Mouse (Mus musculus): ENCODE measurements around the gene Nxpe4.
"Not testable (repeated sequence)": the region's sequence is repeated elsewhere in the genome, so short reads cannot be mapped to it uniquely, and the experiment has no call there.

The Nxpe4 gene

DNA sequence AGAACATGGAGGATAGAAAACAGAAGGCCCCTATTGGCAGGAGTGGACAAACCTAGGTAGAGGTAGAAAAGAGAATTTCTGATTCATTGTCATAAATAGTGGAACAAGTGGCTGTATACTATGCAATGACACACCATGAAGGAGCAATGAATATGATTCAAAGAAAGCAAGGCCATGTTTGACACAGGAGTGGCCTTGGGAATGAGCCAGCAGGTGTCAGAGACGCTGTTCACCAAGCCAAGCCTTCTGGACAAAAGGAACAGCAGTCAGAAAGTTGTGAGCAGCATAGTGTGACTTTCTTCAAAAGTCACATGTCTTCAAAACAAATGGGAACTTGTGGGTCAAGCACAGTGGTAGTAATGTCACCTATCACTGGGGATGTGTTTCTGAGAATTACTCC is 80.0 kb downstream of the Nxpe4 start:
- no peak for DNase-seq

DNA sequence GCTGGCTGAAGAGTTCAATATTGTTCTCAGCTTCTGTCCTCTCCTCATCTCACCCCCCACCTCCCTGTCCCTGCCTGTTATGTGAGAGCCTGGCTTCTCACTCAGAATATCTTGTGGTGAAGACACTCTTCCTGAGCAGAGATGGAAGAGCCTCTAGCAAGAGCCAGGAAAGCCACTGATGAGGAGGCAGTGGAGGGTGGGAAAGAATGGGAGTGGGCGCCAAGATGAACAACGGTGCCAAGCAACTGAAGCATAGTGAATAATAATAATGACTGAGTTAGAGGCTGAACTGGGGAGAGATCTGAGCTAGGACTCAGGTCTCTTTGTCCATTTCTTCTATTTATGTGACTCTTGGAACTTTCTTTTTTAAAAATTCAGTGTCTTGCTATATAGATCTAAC is 80.9 kb downstream of the Nxpe4 start:
- DNase-seq, result no peak

DNA sequence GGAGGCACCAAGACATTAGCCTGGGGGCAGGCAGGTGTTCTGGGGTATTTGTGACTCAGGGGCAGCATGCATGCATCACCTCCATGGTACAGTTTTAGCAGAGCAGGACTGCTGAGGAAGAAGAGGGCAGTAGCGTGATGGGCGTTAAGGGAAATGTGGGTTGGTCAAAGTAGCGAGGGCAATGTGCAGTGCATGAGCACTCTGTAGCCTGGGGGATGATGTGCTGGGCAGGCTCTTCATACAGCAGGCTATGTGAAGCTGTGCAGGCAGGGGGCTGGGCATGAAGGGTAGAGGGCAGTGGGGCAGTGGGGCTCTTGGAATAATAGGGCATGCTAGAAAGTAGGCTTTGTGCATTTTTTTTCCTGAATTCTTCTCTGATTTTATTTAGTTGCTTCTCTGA is 82.4 kb downstream of the Nxpe4 start:
- DNase-seq, result no peak

DNA sequence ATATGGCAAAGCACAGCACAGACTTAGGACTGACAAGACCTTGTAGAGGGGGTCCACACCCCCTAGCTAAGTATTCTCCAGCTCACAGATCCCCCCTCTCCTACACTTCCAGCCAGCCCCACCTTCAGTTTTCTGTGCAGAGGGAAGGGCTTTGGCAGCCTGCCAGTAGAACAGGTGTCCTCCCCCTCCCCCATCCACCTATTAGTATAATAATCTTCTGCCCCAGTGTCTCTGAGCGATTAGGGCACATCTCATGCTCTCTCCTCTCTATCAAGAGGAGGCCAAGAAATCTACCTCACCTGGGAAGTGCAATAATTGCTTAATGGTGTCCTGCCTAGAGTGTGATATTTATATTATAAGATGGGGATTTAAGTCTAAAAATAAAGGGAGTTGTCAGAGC is 83.7 kb downstream of the Nxpe4 start:
- DNase-seq, result no peak

DNA sequence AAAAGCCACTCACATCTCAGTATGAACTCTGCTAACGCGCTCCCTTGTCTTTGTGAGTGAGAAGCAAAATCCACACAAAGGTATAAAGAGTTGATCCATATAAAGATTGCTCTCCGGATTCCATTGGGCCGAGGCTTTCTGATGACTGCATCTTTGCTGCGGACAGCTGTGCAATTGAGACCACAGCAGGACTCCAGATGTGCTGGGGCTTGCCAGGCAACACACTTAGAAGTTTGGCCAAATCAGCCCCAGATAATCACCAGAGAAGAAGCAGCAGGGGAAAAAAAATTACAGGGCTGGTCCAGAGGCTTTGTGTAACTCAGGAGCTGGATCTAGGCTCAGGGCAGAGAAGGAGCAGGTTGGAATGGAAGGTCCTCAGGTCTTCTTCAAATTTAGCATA is 85.5 kb downstream of the Nxpe4 start:
- DNase-seq, result no peak

DNA sequence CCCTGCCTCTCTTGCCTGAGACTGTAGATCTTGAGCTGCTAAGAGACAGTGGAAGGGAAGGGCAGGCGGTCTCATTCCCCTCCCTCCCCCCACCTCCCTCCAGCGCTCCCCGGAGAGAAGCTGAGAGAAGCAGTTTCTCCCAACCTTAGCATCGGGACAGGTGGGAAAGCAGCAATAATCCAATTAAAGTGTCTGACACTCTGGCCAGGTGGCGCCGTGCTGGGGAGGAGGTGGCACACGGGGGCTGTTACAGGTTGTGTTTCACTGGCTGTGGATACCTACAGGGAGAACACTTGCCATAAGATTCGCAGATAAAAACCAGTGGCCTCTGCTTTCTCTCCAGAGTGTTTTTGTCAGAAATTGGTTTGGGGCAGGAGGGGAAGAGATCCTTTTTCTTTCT is 90.4 kb downstream of the Nxpe4 start:
- no peak for DNase-seq

DNA sequence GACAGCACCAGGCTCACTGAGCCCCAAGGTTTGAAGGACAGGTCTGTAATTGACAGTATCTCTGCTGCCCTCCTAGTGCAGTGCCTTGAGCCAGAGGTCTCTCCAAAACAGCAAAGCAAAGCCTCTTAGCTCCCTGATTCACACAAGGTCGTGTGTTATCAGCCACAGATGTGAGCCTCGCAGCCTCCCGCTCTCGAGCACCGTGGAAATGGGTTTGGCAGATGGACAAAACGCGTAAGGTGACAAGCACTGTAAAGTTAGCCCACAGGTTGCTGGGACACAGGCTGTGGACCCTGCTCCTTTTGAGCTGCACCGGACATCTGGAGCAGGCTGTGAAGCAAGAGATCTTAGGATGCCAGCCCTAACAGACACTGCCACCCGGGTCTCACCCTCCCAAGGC is 95.2 kb downstream of the Nxpe4 start:
- DNase-seq, result no peak

DNA sequence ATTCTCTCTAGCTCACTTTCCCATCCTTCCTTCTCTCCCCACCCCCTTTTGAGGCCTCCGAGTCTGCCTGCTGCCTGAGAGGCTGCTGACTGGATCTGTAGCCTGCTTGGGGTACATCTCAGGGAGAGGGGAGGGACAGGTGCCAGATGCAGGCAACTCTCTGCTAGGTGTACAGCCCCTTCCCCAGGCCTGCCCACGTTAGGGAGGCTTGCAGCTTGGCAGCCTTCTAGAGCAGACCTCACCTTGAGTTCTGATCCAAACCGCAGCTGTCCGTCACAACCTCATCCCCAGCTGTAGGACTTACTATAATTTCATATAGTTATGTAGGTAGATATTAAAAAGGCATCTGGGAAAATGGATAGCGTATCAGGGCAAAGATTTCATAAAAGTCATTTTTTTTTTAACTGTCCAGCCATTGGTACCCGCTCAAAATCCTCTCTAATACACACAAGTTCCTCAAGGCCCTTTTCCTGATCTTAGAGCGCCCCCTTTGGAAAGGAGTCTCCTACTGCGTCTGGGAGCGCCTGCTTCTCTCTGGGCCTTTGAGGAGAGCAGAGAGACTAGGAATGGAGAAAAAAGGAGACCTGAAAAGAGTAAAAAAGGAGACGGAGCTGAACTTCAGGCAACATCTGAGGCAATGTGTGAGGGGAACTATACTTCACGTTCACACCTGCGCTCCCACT is 96.1 kb downstream of the Nxpe4 start:
- DNase-seq, result peak; percentile 62

DNA sequence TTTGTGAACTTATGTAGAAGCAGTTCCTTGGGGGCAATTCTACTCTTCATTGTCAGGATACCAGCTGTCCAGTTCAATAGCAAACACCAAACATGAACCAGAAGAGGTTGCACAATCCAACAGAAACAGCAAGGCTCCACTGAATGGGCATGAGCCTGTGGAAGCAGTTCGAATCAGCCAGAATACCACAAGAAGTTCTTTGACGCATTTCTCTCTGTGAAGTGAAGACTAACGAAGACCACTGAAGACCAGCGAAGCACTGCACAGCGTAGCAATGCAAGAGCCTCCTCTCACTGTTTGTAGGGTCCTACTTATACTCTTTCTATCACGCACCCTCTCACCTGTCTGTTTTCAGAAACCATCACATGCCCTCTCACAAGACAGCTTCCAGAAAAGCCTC is 102.8 kb downstream of the Nxpe4 start:
- no peak for DNase-seq

DNA sequence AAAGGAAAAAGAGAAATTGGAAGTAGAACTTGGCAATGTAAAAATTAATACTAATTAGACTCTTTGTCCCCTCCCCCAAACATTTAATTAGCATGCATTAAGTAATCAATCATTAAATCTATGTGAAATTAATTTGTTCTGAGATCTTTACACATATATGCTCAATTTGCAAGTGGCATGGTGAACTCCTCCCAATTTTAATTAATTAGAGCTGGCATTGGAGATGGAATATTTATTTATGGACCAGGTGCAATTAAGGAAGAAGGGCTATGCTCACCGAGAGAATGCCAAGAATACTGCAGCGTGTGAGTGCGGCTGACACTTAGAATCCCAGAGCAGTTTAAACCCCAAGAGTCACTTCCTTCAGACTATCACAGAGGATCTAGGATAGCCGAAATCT is 103.7 kb downstream of the Nxpe4 start:
- no peak for DNase-seq

DNA sequence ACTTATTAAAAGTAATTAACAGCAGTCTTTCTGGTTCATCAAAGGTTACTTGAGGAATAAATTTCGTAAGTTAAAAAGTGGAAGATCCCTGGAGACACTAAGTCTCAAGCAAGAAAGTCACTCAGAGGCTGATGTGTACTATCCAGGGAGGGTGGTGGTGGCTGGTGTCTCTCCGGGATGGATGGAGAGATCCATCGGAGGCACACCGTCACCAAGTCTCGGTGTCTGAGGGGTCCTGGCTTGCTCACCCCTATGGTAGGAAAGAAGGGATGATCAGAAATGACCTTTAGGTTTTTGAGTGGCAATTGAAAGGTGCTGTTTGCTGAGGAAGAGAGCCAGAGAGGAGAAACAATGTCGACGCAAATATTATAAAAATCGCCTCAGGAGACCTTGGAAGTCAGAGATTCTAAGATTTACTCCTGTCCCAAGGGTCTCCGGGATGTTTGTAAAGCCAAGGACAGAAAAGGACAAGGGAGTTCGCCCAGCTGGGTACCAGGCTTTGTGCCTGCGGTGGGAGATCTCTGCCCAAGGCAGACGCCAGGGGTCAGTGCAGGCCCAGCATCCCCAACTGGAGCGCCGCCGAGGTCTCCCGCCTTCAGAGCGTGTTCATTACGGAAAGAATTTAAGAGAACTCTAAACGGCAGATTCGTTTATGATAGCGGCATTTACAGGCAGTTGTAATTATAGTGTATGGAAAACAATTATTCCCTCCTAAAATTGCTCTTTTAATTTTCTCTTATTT is 104.6 kb downstream of the Nxpe4 start:
- DNase-seq, result peak; percentile 74

DNA sequence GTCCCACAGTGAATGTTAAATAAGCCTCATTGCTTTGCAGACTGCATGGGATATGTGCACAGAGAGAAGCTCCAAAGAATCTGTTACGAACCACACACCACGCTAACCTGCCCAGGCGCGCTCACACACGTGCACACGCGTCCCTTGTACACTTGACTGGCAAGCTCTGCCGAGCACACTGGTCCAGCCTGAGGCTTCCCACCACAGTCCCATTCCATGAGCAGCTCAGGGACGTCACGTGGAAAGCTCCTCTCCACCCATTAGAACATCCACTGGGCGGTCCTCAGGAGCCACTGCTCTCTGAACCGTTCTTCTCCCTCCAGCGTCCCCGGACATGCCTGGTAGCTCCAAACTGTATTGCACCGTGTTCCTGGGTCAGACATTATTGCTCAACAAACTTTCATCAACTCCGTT is 105.2 kb downstream of the Nxpe4 start:
- peak; percentile 16 for DNase-seq

DNA sequence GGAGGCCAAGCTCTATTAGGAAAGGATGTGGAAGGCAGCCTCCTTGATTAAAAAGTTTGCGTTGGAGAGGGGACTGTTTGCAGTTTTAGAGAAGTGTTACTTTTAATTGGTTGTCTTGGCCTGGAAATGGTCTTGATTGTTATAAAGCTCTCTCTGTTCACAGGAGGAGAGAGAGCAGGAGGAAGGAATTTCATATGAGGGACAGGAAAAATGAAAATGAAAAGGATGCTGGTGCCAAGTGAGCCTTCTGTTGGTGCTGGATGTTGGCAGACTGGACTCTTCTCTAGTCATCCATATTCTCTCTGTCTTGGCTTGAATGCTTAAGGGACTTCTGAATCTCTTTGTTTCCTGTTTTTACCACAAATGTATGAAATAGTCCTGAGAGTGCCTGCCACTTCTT is 106.1 kb downstream of the Nxpe4 start:
- DNase-seq, result no peak

DNA sequence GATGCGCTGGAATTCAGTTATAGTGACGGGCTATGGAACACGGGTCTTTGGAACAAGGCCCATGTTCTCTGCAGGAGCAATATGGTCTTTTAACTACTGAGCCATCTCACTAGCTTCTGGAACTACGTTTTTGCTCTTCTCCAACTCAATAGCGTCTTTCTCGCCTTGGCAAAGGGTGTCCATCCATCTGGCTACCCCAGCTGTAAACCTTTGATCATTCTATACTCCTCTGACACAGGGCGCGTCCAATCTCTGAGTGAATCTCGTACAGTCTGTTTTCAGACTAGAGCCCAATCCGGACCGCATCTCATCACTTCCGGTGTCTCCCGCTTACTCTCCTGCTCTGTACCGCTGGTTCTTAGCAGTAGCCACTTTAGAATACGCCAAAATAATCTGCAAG is 115.0 kb downstream of the Nxpe4 start:
- no peak for DNase-seq

DNA sequence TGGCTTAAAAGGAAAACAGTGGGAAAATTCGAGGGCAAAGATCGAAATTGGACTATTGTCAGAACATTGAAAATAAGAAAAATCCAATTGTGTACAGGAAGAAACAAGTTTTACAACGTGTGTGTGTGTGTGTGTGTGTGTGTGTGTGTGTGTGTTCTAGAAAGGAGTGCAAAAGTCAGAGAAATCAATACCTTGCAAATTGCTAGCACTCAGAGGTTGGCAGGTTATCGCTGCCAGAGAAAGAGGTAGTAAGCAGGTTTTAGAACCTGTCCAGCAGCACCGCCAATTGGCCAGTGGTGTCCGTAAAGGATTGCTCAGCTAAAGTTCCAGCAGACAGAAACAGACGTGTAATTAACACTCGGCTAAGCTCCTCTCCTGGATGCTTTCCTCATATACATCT is 122.4 kb downstream of the Nxpe4 start:
- no peak for DNase-seq

DNA sequence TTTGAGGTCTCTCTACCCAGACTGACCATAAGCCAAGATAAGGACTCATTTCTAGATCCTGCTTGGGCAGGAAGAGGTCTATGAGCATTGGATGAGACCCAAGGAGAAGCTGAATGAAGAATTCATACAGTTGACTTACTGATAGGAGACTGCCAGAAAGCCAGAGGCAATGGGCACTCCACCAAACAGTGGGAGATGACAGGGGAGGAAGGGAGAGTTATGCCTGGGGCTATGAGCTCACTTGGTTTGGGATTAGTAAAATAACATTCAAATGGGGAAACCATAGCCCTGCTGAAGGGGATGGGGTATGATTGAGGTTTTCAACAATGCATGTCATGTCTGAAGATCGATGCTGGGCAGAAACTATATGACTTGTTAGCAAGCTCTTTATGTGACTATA is 128.5 kb downstream of the Nxpe4 start:
- no peak for DNase-seq

DNA sequence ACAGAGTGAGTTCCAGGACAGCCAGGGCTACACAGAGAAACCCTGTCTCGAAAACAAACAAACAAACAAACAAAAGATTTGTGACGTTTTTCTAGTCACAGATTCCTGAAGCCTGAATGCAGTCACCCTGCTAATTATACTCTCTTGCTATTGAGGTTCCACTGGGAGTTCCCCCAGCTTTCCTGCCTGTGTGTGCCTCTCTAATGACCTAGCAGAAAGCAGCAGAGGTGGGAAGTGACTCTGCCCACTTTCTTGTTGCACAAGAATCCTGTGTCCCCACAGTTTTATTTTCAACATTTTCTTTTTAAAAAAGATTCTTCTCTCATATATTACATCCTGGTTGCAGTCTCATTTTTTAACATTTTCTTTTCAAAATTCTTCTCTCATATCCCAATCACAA is 132.9 kb downstream of the Nxpe4 start:
- no peak for DNase-seq

DNA sequence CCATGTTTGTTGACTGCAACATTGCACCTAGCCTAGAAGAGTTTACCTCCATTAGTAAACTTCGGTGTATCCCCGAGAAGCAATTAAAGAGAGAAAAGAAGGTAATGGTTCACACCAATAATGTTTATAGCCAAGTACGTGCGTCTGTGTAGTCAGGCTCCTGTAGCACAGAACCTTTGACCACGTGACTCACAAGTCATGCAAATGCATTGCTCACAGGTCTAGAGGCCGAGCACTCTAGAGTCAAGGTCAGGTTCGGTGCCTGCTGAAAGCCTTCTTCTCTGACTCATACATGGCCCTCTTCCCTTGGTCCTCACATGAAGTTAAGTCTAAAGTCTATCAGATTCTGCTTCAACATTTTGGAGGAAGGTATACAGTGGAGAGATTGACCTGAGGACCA is 137.2 kb downstream of the Nxpe4 start:
- DNase-seq, result no peak

DNA sequence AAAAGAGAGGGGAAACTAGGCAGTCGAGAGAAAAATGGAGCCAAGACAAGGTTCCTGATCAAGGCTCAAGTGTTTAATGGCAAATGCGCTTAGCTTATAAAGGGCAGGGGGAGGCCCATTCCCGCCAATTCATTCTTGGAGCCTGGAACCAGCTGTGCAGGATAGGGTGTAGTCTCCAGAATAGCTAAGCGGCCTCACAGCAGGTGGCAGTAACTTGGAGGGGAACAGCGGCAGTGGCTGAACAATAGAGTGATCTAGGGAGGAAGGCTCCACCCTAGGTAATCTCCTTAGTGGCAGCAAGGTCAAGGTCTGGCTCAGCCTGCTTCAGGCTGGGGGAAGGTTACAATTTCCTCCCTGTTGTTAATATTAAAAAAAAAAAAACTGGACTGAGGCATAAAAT is 141.7 kb downstream of the Nxpe4 start:
- DNase-seq, result not testable (repeated sequence)

DNA sequence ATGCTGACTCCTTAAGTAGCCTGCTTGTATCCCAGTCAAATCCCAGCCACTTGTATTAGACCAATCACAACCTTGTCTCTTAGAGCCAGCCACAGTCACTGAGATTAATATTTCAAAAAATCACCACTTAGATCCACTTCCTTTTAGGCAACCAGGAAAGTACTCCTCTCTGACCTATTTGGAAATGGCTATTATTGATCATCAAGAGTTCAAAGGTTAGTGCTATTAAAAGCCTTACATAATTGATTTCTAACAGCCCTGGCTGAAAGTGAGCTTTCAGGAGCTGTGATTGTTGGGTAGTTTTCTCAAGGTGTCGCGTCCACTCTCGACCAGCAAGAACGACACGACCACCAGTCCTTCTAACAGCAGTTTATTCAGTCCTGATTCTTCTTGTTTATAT is 149.4 kb downstream of the Nxpe4 start:
- DNase-seq, result no peak

DNA sequence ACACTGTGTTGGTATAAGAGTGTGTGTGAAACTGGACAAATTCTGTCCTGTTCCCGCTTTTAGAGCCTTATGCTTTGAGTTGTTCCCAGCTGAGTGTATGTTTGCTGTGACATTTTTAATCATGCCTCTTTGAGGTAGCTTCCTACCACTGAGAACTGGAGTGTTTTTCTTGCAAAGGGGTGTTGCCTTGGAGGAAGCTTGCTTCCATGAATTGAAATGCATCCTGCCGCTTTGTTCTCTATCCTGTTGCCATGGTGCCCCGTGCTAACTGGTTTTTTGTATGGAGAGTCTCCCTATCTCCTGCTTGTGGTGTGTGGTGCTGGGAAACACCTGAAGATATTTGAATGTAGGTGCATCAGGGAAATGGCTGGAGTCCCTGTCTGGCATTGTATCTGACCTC is 152.4 kb downstream of the Nxpe4 start:
- peak; percentile 10 for DNase-seq

DNA sequence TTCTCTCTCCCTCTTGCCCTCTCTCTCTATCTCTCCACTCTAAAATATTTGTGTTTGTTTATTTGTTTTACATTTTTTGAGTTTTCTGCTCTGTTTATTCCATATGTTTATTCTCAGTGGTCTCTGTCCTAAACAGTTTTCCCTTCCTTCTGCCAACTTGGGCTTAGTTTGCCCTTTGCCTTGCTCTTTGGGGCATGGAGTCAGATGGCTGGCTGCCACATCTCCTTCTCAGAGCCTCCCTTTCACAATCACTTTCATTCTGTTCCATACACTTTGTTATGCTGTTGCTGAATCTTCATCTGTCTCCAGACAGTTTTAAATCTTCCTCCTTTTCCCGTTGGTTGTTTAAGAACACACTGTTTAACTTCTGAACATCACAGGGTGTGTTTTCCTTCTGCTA is 154.0 kb downstream of the Nxpe4 start:
- DNase-seq, result no peak

DNA sequence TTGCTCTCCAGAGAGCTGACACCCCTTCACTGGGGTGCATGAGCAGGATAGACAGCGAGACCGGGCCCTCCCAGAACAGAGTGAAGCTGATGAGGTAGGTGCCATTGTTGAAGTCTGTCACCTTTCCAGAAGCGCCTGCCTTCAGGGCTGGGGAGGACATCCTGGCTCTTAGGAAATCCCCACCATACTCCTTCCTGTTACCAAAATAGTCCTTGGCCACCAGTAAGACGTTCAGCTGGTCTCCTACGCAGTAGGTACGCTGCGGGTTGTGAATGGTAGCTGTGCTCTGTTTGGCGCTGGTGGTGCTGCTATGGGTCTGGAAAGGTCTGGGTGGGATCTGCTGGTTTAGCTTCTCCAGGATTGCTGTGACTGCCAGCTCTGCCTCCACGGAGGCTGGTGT is 164.5 kb downstream of the Nxpe4 start:
- DNase-seq, result no peak

DNA sequence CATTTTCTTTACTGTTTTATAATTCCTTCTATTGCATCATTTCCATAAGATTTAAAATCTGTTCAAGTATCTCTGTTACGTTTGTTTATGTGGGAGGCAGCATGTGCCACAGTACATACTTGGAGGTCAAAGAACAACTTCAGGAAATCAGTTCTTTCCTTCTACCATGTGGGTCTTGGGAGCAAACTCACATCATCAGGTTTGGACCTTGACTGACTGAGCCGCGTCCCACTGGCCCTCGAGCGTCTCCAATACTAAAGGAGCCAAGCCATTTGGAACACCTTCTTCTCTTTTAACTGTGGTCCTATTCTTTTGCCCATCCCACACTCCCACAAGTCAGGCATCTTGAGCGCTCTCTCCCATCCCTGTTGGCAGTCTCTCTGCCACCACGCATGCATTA is 167.8 kb downstream of the Nxpe4 start:
- no peak for DNase-seq

Data from right cerebral cortex, postnatal 25 days (tissue).